Mouse (Mus musculus): ENCODE results near the gene Sept10. TPM values are rescaled to one million over a fixed set of nuclear protein-coding genes. Genes with fewer than 3 reads are reported as not detected.
A peak's percentile ranks its signal among the peaks of the same experiment; 100 is the strongest.

The Sept10 gene
- polyA plus RNA-seq, 1 experiment from 2014 or later, result 32.0 TPM

GRCm38 (mm10) chr10:59237757-59238156, 16.1 kb upstream of the Sept10 start:
- H3K4me3 ChIP-seq (ENCODE audit: low read depth, low read length), result no peak overlapping the region
- H3K4me2 ChIP-seq (ENCODE audit: low read length), result no peak overlapping the region
- no peak overlapping the region for H3K27ac ChIP-seq (ENCODE audit: low read depth, low read length)
- 56% methylated on average over 3 of the region's 3 CpGs for WGBS
- H3K36me3 ChIP-seq (ENCODE audit: control insufficient read depth, insufficient read depth, low read length), result no peaks in the 10 kb centered on the region
- ATAC-seq (no peak), DNase-seq (ENCODE audit: low spot score) (no peak)
- no peak overlapping the region for H3K9ac ChIP-seq (ENCODE audit: low read length)
- no peaks in the 10 kb centered on the region for H3K4me1 ChIP-seq (ENCODE audit: control insufficient read depth, insufficient read depth, low read length)
- no peaks in the 10 kb centered on the region for H3K9me3 ChIP-seq (replicated peaks; ENCODE audit: control insufficient read depth, low read length)
- H3K27me3 ChIP-seq (replicated peaks; ENCODE audit: control insufficient read depth, insufficient read depth, low read length), result no peaks in the 10 kb centered on the region

- DNase-seq (ENCODE audit: low spot score) (no peak), ATAC-seq (no peak)
- Histone ChIP-seq H3K9ac (ENCODE audit: low read length) (no peak overlapping the region), H3K4me2 (ENCODE audit: low read length) (no peak overlapping the region), H3K9me3 (replicated peaks; ENCODE audit: control insufficient read depth, low read length) (no peaks in the 10 kb centered on the region), H3K4me3 (ENCODE audit: low read depth, low read length) (no peak overlapping the region), H3K27me3 (replicated peaks; ENCODE audit: control insufficient read depth, insufficient read depth, low read length) (no peaks in the 10 kb centered on the region), H3K4me1 (ENCODE audit: control insufficient read depth, insufficient read depth, low read length) (no peaks in the 10 kb centered on the region), H3K27ac (ENCODE audit: low read depth, low read length) (no peak overlapping the region), H3K36me3 (ENCODE audit: control insufficient read depth, insufficient read depth, low read length) (no peaks in the 10 kb centered on the region)
- WGBS, result 89% methylated on average over 6 of the region's 6 CpGs
Measured at GRCm38 (mm10) chr10:59236486-59236885, 14.8 kb upstream of the Sept10 start.

GRCm38 (mm10) chr10:59235847-59236246, 14.2 kb upstream of the Sept10 start:
- DNase-seq (ENCODE audit: low spot score) (no peak), ATAC-seq (no peak)
- 59% methylated on average over 4 of the region's 4 CpGs for WGBS
- H3K4me2 ChIP-seq (ENCODE audit: low read length), result no peak overlapping the region
- no peak overlapping the region for H3K9ac ChIP-seq (ENCODE audit: low read length)
- H3K9me3 ChIP-seq (replicated peaks; ENCODE audit: control insufficient read depth, low read length), result no peaks in the 10 kb centered on the region
- no peaks in the 10 kb centered on the region for H3K4me1 ChIP-seq (ENCODE audit: control insufficient read depth, insufficient read depth, low read length)
- H3K27me3 ChIP-seq (replicated peaks; ENCODE audit: control insufficient read depth, insufficient read depth, low read length), result no peaks in the 10 kb centered on the region
- H3K27ac ChIP-seq (ENCODE audit: low read depth, low read length), result no peak overlapping the region
- H3K36me3 ChIP-seq (ENCODE audit: control insufficient read depth, insufficient read depth, low read length), result no peaks in the 10 kb centered on the region
- H3K4me3 ChIP-seq (ENCODE audit: low read depth, low read length), result no peak overlapping the region

- ATAC-seq, result no peak
- 98% methylated on average over 2 of the region's 2 CpGs for WGBS
Measured at GRCm38 (mm10) chr10:59235227-59235626, 13.6 kb upstream of the Sept10 start.

GRCm38 (mm10) chr10:59229205-59229820, 7.7 kb upstream of the Sept10 start:
- Histone ChIP-seq H3K36me3 (ENCODE audit: control insufficient read depth, insufficient read depth, low read length) (no peaks in the 10 kb centered on the region), H3K4me2 (ENCODE audit: low read length) (no peak overlapping the region), H3K4me1 (ENCODE audit: control insufficient read depth, insufficient read depth, low read length) (peaks cover 6% of the 10 kb centered on the region), H3K4me3 (ENCODE audit: low read depth, low read length) (no peak overlapping the region), H3K9ac (ENCODE audit: low read length) (no peak overlapping the region), H3K9me3 (replicated peaks; ENCODE audit: control insufficient read depth, low read length) (no peaks in the 10 kb centered on the region), H3K27ac (ENCODE audit: low read depth, low read length) (no peak overlapping the region), H3K27me3 (replicated peaks; ENCODE audit: control insufficient read depth, insufficient read depth, low read length) (no peaks in the 10 kb centered on the region)
- DNase-seq (ENCODE audit: low spot score) (no peak), ATAC-seq (no peak)
- WGBS, result 81% methylated on average over 4 of the region's 4 CpGs

More at GRCm38 (mm10) chr10:59235227-59235626, 13.6 kb upstream of the Sept10 start:
- no peak for DNase-seq (ENCODE audit: low spot score)
- H3K9ac ChIP-seq (ENCODE audit: low read length), result no peak overlapping the region
- no peaks in the 10 kb centered on the region for H3K36me3 ChIP-seq (ENCODE audit: control insufficient read depth, insufficient read depth, low read length)
- no peak overlapping the region for H3K4me2 ChIP-seq (ENCODE audit: low read length)
- no peaks in the 10 kb centered on the region for H3K4me1 ChIP-seq (ENCODE audit: control insufficient read depth, insufficient read depth, low read length)
- no peaks in the 10 kb centered on the region for H3K27me3 ChIP-seq (replicated peaks; ENCODE audit: control insufficient read depth, insufficient read depth, low read length)
- no peak overlapping the region for H3K27ac ChIP-seq (ENCODE audit: low read depth, low read length)
- no peak overlapping the region for H3K4me3 ChIP-seq (ENCODE audit: low read depth, low read length)
- H3K9me3 ChIP-seq (replicated peaks; ENCODE audit: control insufficient read depth, low read length), result no peaks in the 10 kb centered on the region

GRCm38 (mm10) chr10:59225137-59225536, 3.5 kb upstream of the Sept10 start:
- 95% methylated on average over 2 of the region's 2 CpGs for WGBS
- DNase-seq (ENCODE audit: low spot score), result no peak
- no peak overlapping the region for H3K4me3 ChIP-seq (ENCODE audit: low read depth, low read length)
- H3K36me3 ChIP-seq (ENCODE audit: control insufficient read depth, insufficient read depth, low read length), result no peaks in the 10 kb centered on the region
- peaks cover 20% of the 10 kb centered on the region for H3K4me1 ChIP-seq (ENCODE audit: control insufficient read depth, insufficient read depth, low read length)
- H3K27ac ChIP-seq (ENCODE audit: low read depth, low read length), result no peak overlapping the region
- no peak overlapping the region for H3K9ac ChIP-seq (ENCODE audit: low read length)
- no peaks in the 10 kb centered on the region for H3K9me3 ChIP-seq (replicated peaks; ENCODE audit: control insufficient read depth, low read length)
- no peak for ATAC-seq
- 0 out of 2 replicates have a peak overlapping the region, but pooled peaks have one; percentile 21 for H3K4me2 ChIP-seq (ENCODE audit: low read length)
- no peaks in the 10 kb centered on the region for H3K27me3 ChIP-seq (replicated peaks; ENCODE audit: control insufficient read depth, insufficient read depth, low read length)

GRCm38 (mm10) chr10:59223890-59224289, 2.2 kb upstream of the Sept10 start:
- Histone ChIP-seq H3K4me1 (ENCODE audit: control insufficient read depth, insufficient read depth, low read length) (peaks cover 24% of the 10 kb centered on the region), H3K9ac (ENCODE audit: low read length) (no peak overlapping the region), H3K4me2 (ENCODE audit: low read length) (peak overlapping the region; percentile 100), H3K27ac (ENCODE audit: low read depth, low read length) (no peak overlapping the region), H3K36me3 (ENCODE audit: control insufficient read depth, insufficient read depth, low read length) (no peaks in the 10 kb centered on the region), H3K4me3 (ENCODE audit: low read depth, low read length) (peak overlapping the region; percentile 81; the same call in 1 of the 2 replicates), H3K27me3 (replicated peaks; ENCODE audit: control insufficient read depth, insufficient read depth, low read length) (no peaks in the 10 kb centered on the region), H3K9me3 (replicated peaks; ENCODE audit: control insufficient read depth, low read length) (no peaks in the 10 kb centered on the region)
- WGBS, result 75% methylated on average over 4 of the region's 4 CpGs
- no peak for ATAC-seq
- no peak for DNase-seq (ENCODE audit: low spot score)

- ATAC-seq, result no peak
- Histone ChIP-seq H3K36me3 (ENCODE audit: control insufficient read depth, insufficient read depth, low read length) (no peaks in the 10 kb centered on the region), H3K9me3 (replicated peaks; ENCODE audit: control insufficient read depth, low read length) (no peaks in the 10 kb centered on the region), H3K4me1 (ENCODE audit: control insufficient read depth, insufficient read depth, low read length) (peaks cover 28% of the 10 kb centered on the region), H3K4me2 (ENCODE audit: low read length) (peak overlapping the region; percentile 100), H3K27ac (ENCODE audit: low read depth, low read length) (no peak overlapping the region), H3K9ac (ENCODE audit: low read length) (peak overlapping the region; percentile 94), H3K27me3 (replicated peaks; ENCODE audit: control insufficient read depth, insufficient read depth, low read length) (no peaks in the 10 kb centered on the region), H3K4me3 (ENCODE audit: low read depth, low read length) (peak overlapping the region; percentile 81)
- DNase-seq (ENCODE audit: low spot score), result no peak
- 43% methylated on average over 14 of the region's 14 CpGs for WGBS
Measured at GRCm38 (mm10) chr10:59223301-59223700, 1.7 kb upstream of the Sept10 start.

GRCm38 (mm10) chr10:59222271-59223101, 839 bp upstream of the Sept10 start:
- Histone ChIP-seq H3K9me3 (replicated peaks; ENCODE audit: control insufficient read depth, low read length) (no peaks in the 10 kb centered on the region), H3K27ac (ENCODE audit: low read depth, low read length) (peak overlapping the region; percentile 96; the same call in 1 of the 2 replicates), H3K36me3 (ENCODE audit: control insufficient read depth, insufficient read depth, low read length) (no peaks in the 10 kb centered on the region), H3K27me3 (replicated peaks; ENCODE audit: control insufficient read depth, insufficient read depth, low read length) (no peaks in the 10 kb centered on the region), H3K4me2 (ENCODE audit: low read length) (peak overlapping the region; percentile 100), H3K4me3 (ENCODE audit: low read depth, low read length) (peak overlapping the region; percentile 81), H3K4me1 (ENCODE audit: control insufficient read depth, insufficient read depth, low read length) (peaks cover 28% of the 10 kb centered on the region), H3K9ac (ENCODE audit: low read length) (peak overlapping the region; percentile 94)
- DNase-seq (ENCODE audit: low spot score), result peak; percentile 48
- 3% methylated on average over 49 of the region's 49 CpGs for WGBS
- peak; percentile 18; the same call in 1 of the 2 replicates for ATAC-seq
